Mouse (Mus musculus): ENCODE measurements around the gene Hap1. TPM values are rescaled to one million over a fixed set of nuclear protein-coding genes. Genes with fewer than 3 reads are reported as not detected.

The Hap1 gene
- 1.9 and 2.8 TPM in 2 replicates for polyA plus RNA-seq (2015; fragmentation: Nextera tagmentation; extraction: Ambion mirVana)

- no peak within 1 kb of the TSS for H3K27ac ChIP-seq
- H3K9me3 ChIP-seq: no peaks in the 10 kb centered on the region
- ATAC-seq (ENCODE audit: insufficient number of reproducible peaks, low FRiP score, low TSS enrichment, low read depth): no peak
- no peaks in the 10 kb centered on the region for H3K36me3 ChIP-seq
- peak within 1 kb of the TSS; percentile 54 for H3K4me3 ChIP-seq
- peaks cover 20% of the 10 kb centered on the region for H3K4me1 ChIP-seq
- peaks cover 86% of the 10 kb centered on the region for H3K27me3 ChIP-seq
- peak within 1 kb of the TSS; percentile 44 for H3K9ac ChIP-seq
- 2% methylated on average over 49 of the region's 49 CpGs for WGBS
- peak within 1 kb of the TSS; percentile 99 for H3K4me2 ChIP-seq
Observed at GRCm38 (mm10) chr11:100355972-100356818, at the start of gene Hap1. TSS of gene Hap1 (minus strand) at chr11:100356128.

GRCm38 (mm10) chr11:100404456-100405074, 48.6 kb upstream of the Hap1 start:
- Histone ChIP-seq H3K27ac (no peak overlapping the region), H3K4me3 (no peak overlapping the region), H3K4me2 (no peak overlapping the region), H3K27me3 (no peaks in the 10 kb centered on the region), H3K36me3 (peaks cover 22% of the 10 kb centered on the region), H3K9me3 (no peaks in the 10 kb centered on the region), H3K9ac (no peak overlapping the region), H3K4me1 (peaks cover 24% of the 10 kb centered on the region)
- 80% methylated on average over 3 of the region's 3 CpGs for WGBS
- ATAC-seq (ENCODE audit: insufficient number of reproducible peaks, low FRiP score, low TSS enrichment, low read depth): no peak

GRCm38 (mm10) chr11:100403445-100404134, 47.7 kb upstream of the Hap1 start:
- Histone ChIP-seq H3K4me1 (peaks cover 26% of the 10 kb centered on the region), H3K9ac (no peak overlapping the region), H3K27ac (peak overlapping the region; percentile 64), H3K4me2 (no peak overlapping the region), H3K36me3 (peaks cover 15% of the 10 kb centered on the region), H3K27me3 (no peaks in the 10 kb centered on the region), H3K4me3 (no peak overlapping the region), H3K9me3 (no peaks in the 10 kb centered on the region)
- no peak for ATAC-seq (ENCODE audit: insufficient number of reproducible peaks, low FRiP score, low TSS enrichment, low read depth)
- 66% methylated on average over 10 of the region's 10 CpGs for WGBS

GRCm38 (mm10) chr11:100402682-100403081, 46.8 kb upstream of the Hap1 start:
- no peak overlapping the region for H3K4me2 ChIP-seq
- H3K27ac ChIP-seq: no peak overlapping the region
- peaks cover 8% of the 10 kb centered on the region for H3K36me3 ChIP-seq
- no peak for ATAC-seq (ENCODE audit: insufficient number of reproducible peaks, low FRiP score, low TSS enrichment, low read depth)
- WGBS: 68% methylated on average over 2 of the region's 2 CpGs
- no peak overlapping the region for H3K9ac ChIP-seq
- H3K27me3 ChIP-seq: no peaks in the 10 kb centered on the region
- H3K4me3 ChIP-seq: no peak overlapping the region
- peaks cover 26% of the 10 kb centered on the region for H3K4me1 ChIP-seq
- H3K9me3 ChIP-seq: no peaks in the 10 kb centered on the region

GRCm38 (mm10) chr11:100402240-100402639, 46.3 kb upstream of the Hap1 start:
- no peak for ATAC-seq (ENCODE audit: insufficient number of reproducible peaks, low FRiP score, low TSS enrichment, low read depth)
- peaks cover 29% of the 10 kb centered on the region for H3K4me1 ChIP-seq
- H3K9ac ChIP-seq: no peak overlapping the region
- no peak overlapping the region for H3K4me2 ChIP-seq
- H3K27me3 ChIP-seq: no peaks in the 10 kb centered on the region
- H3K36me3 ChIP-seq: peaks cover 6% of the 10 kb centered on the region
- H3K9me3 ChIP-seq: no peaks in the 10 kb centered on the region
- H3K27ac ChIP-seq: 0 out of 2 replicates have a peak overlapping the region, but pooled peaks have one; percentile 38
- 27% methylated on average over 6 of the region's 6 CpGs for WGBS
- H3K4me3 ChIP-seq: no peak overlapping the region

GRCm38 (mm10) chr11:100400842-100401241, 44.9 kb upstream of the Hap1 start:
- Histone ChIP-seq H3K9ac (no peak overlapping the region), H3K27me3 (no peaks in the 10 kb centered on the region), H3K9me3 (no peaks in the 10 kb centered on the region), H3K36me3 (no peaks in the 10 kb centered on the region), H3K4me1 (peaks cover 38% of the 10 kb centered on the region), H3K27ac (no peak overlapping the region), H3K4me2 (no peak overlapping the region), H3K4me3 (no peak overlapping the region)
- WGBS: 58% methylated on average over 6 of the region's 6 CpGs
- no peak for ATAC-seq (ENCODE audit: insufficient number of reproducible peaks, low FRiP score, low TSS enrichment, low read depth)

GRCm38 (mm10) chr11:100399727-100400538, 44.0 kb upstream of the Hap1 start:
- Histone ChIP-seq H3K9ac (no peak overlapping the region), H3K4me1 (peaks cover 47% of the 10 kb centered on the region), H3K27ac (peak overlapping the region; percentile 55)

GRCm38 (mm10) chr11:100399320-100399719, 43.4 kb upstream of the Hap1 start:
- Histone ChIP-seq H3K4me2 (no peak overlapping the region), H3K9ac (no peak overlapping the region), H3K27ac (peak overlapping the region; percentile 57), H3K36me3 (no peaks in the 10 kb centered on the region), H3K4me3 (no peak overlapping the region), H3K9me3 (no peaks in the 10 kb centered on the region), H3K4me1 (peaks cover 53% of the 10 kb centered on the region), H3K27me3 (no peaks in the 10 kb centered on the region)
- ATAC-seq (ENCODE audit: insufficient number of reproducible peaks, low FRiP score, low TSS enrichment, low read depth): no peak
- 65% methylated on average over 9 of the region's 9 CpGs for WGBS

More at GRCm38 (mm10) chr11:100399727-100400538, 44.0 kb upstream of the Hap1 start:
- H3K27me3 ChIP-seq: no peaks in the 10 kb centered on the region
- H3K4me3 ChIP-seq: no peak overlapping the region
- H3K9me3 ChIP-seq: no peaks in the 10 kb centered on the region
- WGBS: 64% methylated on average over 12 of the region's 12 CpGs
- ATAC-seq (ENCODE audit: insufficient number of reproducible peaks, low FRiP score, low TSS enrichment, low read depth): no peak
- no peak overlapping the region for H3K4me2 ChIP-seq
- no peaks in the 10 kb centered on the region for H3K36me3 ChIP-seq

GRCm38 (mm10) chr11:100398517-100398916, 42.6 kb upstream of the Hap1 start:
- Histone ChIP-seq H3K4me2 (no peak overlapping the region), H3K27ac (0 out of 2 replicates have a peak overlapping the region, but pooled peaks have one; percentile 43), H3K36me3 (no peaks in the 10 kb centered on the region), H3K9me3 (no peaks in the 10 kb centered on the region), H3K4me3 (no peak overlapping the region), H3K27me3 (no peaks in the 10 kb centered on the region), H3K4me1 (peaks cover 55% of the 10 kb centered on the region), H3K9ac (no peak overlapping the region)
- no peak for ATAC-seq (ENCODE audit: insufficient number of reproducible peaks, low FRiP score, low TSS enrichment, low read depth)
- 91% methylated on average over 7 of the region's 7 CpGs for WGBS

GRCm38 (mm10) chr11:100397600-100398389, 41.9 kb upstream of the Hap1 start, which contains the start of gene Jup:
TSS of gene Jup (minus strand) at chr11:100397763.
- Histone ChIP-seq H3K36me3 (no peaks in the 10 kb centered on the region), H3K4me1 (peaks cover 59% of the 10 kb centered on the region), H3K9me3 (no peaks in the 10 kb centered on the region), H3K27ac (peak within 1 kb of the TSS; percentile 85), H3K4me3 (peak within 1 kb of the TSS; percentile 75), H3K9ac (peak within 1 kb of the TSS; percentile 68), H3K4me2 (peak within 1 kb of the TSS; percentile 83), H3K27me3 (no peaks in the 10 kb centered on the region)
- ATAC-seq (ENCODE audit: insufficient number of reproducible peaks, low FRiP score, low TSS enrichment, low read depth): peak; percentile 94
- WGBS: 2% methylated on average over 37 of the region's 37 CpGs
